Mouse (Mus musculus) heart, adult 2 months (tissue): ENCODE data around the gene Chrd. TPM values are rescaled to one million over a fixed set of nuclear protein-coding genes. Genes with fewer than 3 reads are reported as not detected.

Experiments used
- DNase-seq, 2 experiments: peaks; one replicate each; pipeline ENCODE4 v3.0.0; 2021
- H3K27ac ChIP-seq: fragments of 200-600 bp; 2 replicates; pipeline ENCODE4 v1.8.1; 2022
- H3K27me3 ChIP-seq: fragments of 200-500 bp; 2 replicates; pipeline ENCODE4 v1.6.1; 2012; ENCODE audit warnings: mild to moderate bottlenecking, low read length, inconsistent platforms, mixed read lengths; ENCODE audit not compliant: control insufficient read depth, insufficient read depth
- H3K36me3 ChIP-seq: fragments of 200-500 bp; 2 replicates; pipeline ENCODE4 v1.6.1; 2012; ENCODE audit warnings: low read length, inconsistent platforms; ENCODE audit not compliant: control insufficient read depth, insufficient read depth
- H3K4me1 ChIP-seq: fragments of 200-500 bp; 2 replicates; pipeline ENCODE4 v1.6.1; 2011; ENCODE audit warnings: low read length; ENCODE audit not compliant: control insufficient read depth, insufficient read depth
- H3K4me3 ChIP-seq: fragments of 200-600 bp; 2 replicates; pipeline ENCODE4 v1.8.1; 2022
- H3K79me2 ChIP-seq: fragments of 200-500 bp; replicated peaks from 2 replicates; pipeline ENCODE4 v1.6.1; 2012; ENCODE audit warnings: mild to moderate bottlenecking, inconsistent platforms, low read length, moderate library complexity, mixed read lengths; ENCODE audit not compliant: control insufficient read depth, insufficient read depth
- H3K9ac ChIP-seq: fragments of 200-500 bp; 2 replicates; pipeline ENCODE4 v1.6.1; 2012; ENCODE audit warnings: low read depth, mild to moderate bottlenecking, control low read depth, inconsistent platforms, low read length, mixed read lengths
- CTCF ChIP-seq: fragments of 200-600 bp; IDR thresholded peaks from 2 replicates; pipeline ENCODE4 v1.8.1; 2022; ENCODE audit warnings: antibody characterized with exemption, mild to moderate bottlenecking, moderate library complexity
- EP300 ChIP-seq: fragments of 200-500 bp; IDR thresholded peaks from 2 replicates; pipeline ENCODE4 v1.6.1; 2011; ENCODE audit warnings: low read depth, low read length, control low read depth; ENCODE audit not compliant: insufficient read depth
- POLR2A ChIP-seq: fragments of 200-500 bp; IDR thresholded peaks from 2 replicates; pipeline ENCODE4 v1.6.1; 2011; ENCODE audit warnings: mild to moderate bottlenecking, low read depth, low read length, control low read depth; ENCODE audit not compliant: insufficient read depth
- WGBS: fragments of 180-500 bp; shearing (Covaris S2); methylation state at CpG from one replicate; pipeline ENCODE4 v1.1.7; 2018; 5-methylcytosine and 5-hydroxymethylcytosine counted together
- intact Hi-C: fragments of 180-260 bp; cut with DNase I; formaldehyde crosslinking; loops from one replicate; pipeline ENCODE4 v1.15.1; 2025
- polyA plus RNA-seq: library from polyadenylated mRNA; depleted of rRNA; stranded (reverse); fragments of >200 nt; gene quantifications from 2 replicates; pipeline ENCODE4 v1.2.3, GENCODE M21; 2012
- total RNA-seq, 2 experiments: library from RNA; stranded (reverse); gene quantifications; 2 replicates each; pipeline ENCODE4 v1.2.3; 2021

The Chrd gene
- total and polyA plus RNA-seq, 3 experiments: 2.0 to 4.8 (median 2.2) TPM

- Histone ChIP-seq H3K27ac (no peak overlapping the region), H3K79me2 (no peaks in the 10 kb centered on the region), H3K36me3 (no peaks in the 10 kb centered on the region), H3K4me1 (no peaks in the 10 kb centered on the region), H3K4me3 (no peak overlapping the region), H3K27me3 (no peaks in the 10 kb centered on the region), H3K9ac (no peak overlapping the region)
- TF ChIP-seq EP300 (no peak), CTCF (peak; percentile 81), POLR2A (no peak)
- intact Hi-C loops: loop anchor here (2.0 kb wide), 1 partner anchor 56 kb away; no protein-coding TSS in a partner anchor
- DNase-seq: peak in 1 of 2 experiments; percentile 58
- 77% methylated on average over 19 of the region's 19 CpGs for WGBS
Measured at GRCm38 (mm10) chr16:20708939-20709734, 23.8 kb upstream of the Chrd start.

GRCm38 (mm10) chr16:20710370-20710769 is 22.6 kb upstream of the Chrd start:
- intact Hi-C loops: no loop called here
- no peak for DNase-seq
- Histone ChIP-seq H3K4me1 (no peaks in the 10 kb centered on the region), H3K9ac (no peak overlapping the region), H3K27me3 (no peaks in the 10 kb centered on the region), H3K4me3 (no peak overlapping the region), H3K36me3 (no peaks in the 10 kb centered on the region), H3K27ac (no peak overlapping the region), H3K79me2 (no peaks in the 10 kb centered on the region)
- WGBS: 92% methylated on average over 11 of the region's 11 CpGs
- TF ChIP-seq POLR2A: no peak
- no peak for TF ChIP-seq CTCF
- no peak for TF ChIP-seq EP300

- H3K36me3 ChIP-seq: no peaks in the 10 kb centered on the region
Measured at GRCm38 (mm10) chr16:20710810-20711209, 22.1 kb upstream of the Chrd start.

GRCm38 (mm10) chr16:20712190-20712589 is 20.7 kb upstream of the Chrd start:
- 86% methylated on average over 9 of the region's 9 CpGs for WGBS
- Histone ChIP-seq H3K4me3 (no peak overlapping the region), H3K9ac (no peak overlapping the region), H3K27ac (no peak overlapping the region), H3K4me1 (peaks cover 2% of the 10 kb centered on the region), H3K36me3 (no peaks in the 10 kb centered on the region), H3K79me2 (no peaks in the 10 kb centered on the region), H3K27me3 (no peaks in the 10 kb centered on the region)
- intact Hi-C loops: no loop called here
- DNase-seq: no peak
- TF ChIP-seq CTCF (no peak), POLR2A (no peak), EP300 (no peak)

More at GRCm38 (mm10) chr16:20710810-20711209, 22.1 kb upstream of the Chrd start:
- Histone ChIP-seq H3K4me3 (no peak overlapping the region), H3K79me2 (no peaks in the 10 kb centered on the region), H3K27me3 (no peaks in the 10 kb centered on the region), H3K9ac (no peak overlapping the region), H3K27ac (no peak overlapping the region), H3K4me1 (no peaks in the 10 kb centered on the region)
- DNase-seq: no peak
- 79% methylated on average over 4 of the region's 4 CpGs for WGBS
- TF ChIP-seq EP300 (no peak), CTCF (peak; percentile 31; the same call in 1 of the 2 replicates)
- intact Hi-C loops: no loop called here

- peaks cover 2% of the 10 kb centered on the region for H3K4me1 ChIP-seq
- WGBS: 75% methylated on average over 7 of the region's 7 CpGs
- H3K27ac ChIP-seq: no peak overlapping the region
- no peaks in the 10 kb centered on the region for H3K36me3 ChIP-seq
- H3K4me3 ChIP-seq: no peak overlapping the region
- H3K27me3 ChIP-seq: no peaks in the 10 kb centered on the region
- DNase-seq: no peak
- H3K9ac ChIP-seq: no peak overlapping the region
- no peaks in the 10 kb centered on the region for H3K79me2 ChIP-seq
- intact Hi-C loops: no loop called here
- TF ChIP-seq EP300: no peak
- no peak for TF ChIP-seq POLR2A
- TF ChIP-seq CTCF: no peak
Measured at GRCm38 (mm10) chr16:20712889-20713288, 20.0 kb upstream of the Chrd start.
